Mouse (Mus musculus) thymus, adult 2 months (tissue): Measurements from ENCODE around the gene Lyrm1. TPM values are rescaled to one million over a fixed set of nuclear protein-coding genes. Genes with fewer than 3 reads are reported as not detected.

Experiments used
- DNase-seq: peaks from one replicate; pipeline ENCODE4 v3.0.0; 2021
- H3K27ac ChIP-seq: fragments of 200-500 bp; 2 replicates; pipeline ENCODE4 v1.5.1; 2012; ENCODE audit warnings: low read length, control low read depth; ENCODE audit not compliant: control insufficient read depth, insufficient read depth
- H3K27me3 ChIP-seq: fragments of 200-500 bp; 2 replicates; pipeline ENCODE4 v1.6.1; 2012; ENCODE audit warnings: mild to moderate bottlenecking, low read length, moderate library complexity, mixed read lengths; ENCODE audit not compliant: control insufficient read depth, insufficient read depth
- H3K36me3 ChIP-seq: fragments of 200-500 bp; 2 replicates; pipeline ENCODE4 v1.6.1; 2012; ENCODE audit warnings: mild to moderate bottlenecking, low read length, moderate library complexity; ENCODE audit not compliant: control insufficient read depth, insufficient read depth
- H3K4me1 ChIP-seq: fragments of 200-500 bp; replicated peaks from 2 replicates; pipeline ENCODE4 v1.6.1; 2012; ENCODE audit warnings: low read length; ENCODE audit not compliant: control insufficient read depth, insufficient read depth
- H3K4me3 ChIP-seq: fragments of 200-500 bp; 2 replicates; pipeline ENCODE4 v1.5.1; 2012; ENCODE audit warnings: mild to moderate bottlenecking, low read length, control low read depth, moderate library complexity; ENCODE audit not compliant: control insufficient read depth, insufficient read depth
- CTCF ChIP-seq: fragments of 200-500 bp; IDR thresholded peaks from 2 replicates; pipeline ENCODE4 v1.5.1; 2012; ENCODE audit warnings: mild to moderate bottlenecking, control low read depth, low read length, moderate library complexity, borderline replicate concordance; ENCODE audit not compliant: control insufficient read depth, poor library complexity, insufficient read depth; ENCODE audit errors: extremely low read depth
- POLR2A ChIP-seq: fragments of 200-500 bp; IDR thresholded peaks from 2 replicates; pipeline ENCODE4 v1.6.1; 2012; ENCODE audit warnings: mild to moderate bottlenecking, low read length, control low read depth, moderate library complexity; ENCODE audit not compliant: control insufficient read depth, poor library complexity, insufficient read depth; ENCODE audit errors: extremely low read depth
- WGBS: fragments of 180-500 bp; shearing (Covaris S2); methylation state at CpG from one replicate; pipeline ENCODE4 v1.1.7; 2018; 5-methylcytosine and 5-hydroxymethylcytosine counted together
- polyA plus RNA-seq: library from polyadenylated mRNA; depleted of rRNA; stranded (reverse); fragments of >200 nt; gene quantifications from 2 replicates; pipeline ENCODE4 v1.2.3, GENCODE M21; 2012

Gene Lyrm1
- polyA plus RNA-seq, 1 experiment: 1.9 TPM

- Histone ChIP-seq H3K4me3 (no peak overlapping the region), H3K27me3 (no peaks in the 10 kb centered on the region), H3K4me1 (peaks cover 7% of the 10 kb centered on the region), H3K36me3 (no peaks in the 10 kb centered on the region), H3K27ac (no peak overlapping the region)
- no peak for DNase-seq
- TF ChIP-seq POLR2A (no peak), CTCF (no peak)
- WGBS: 91% methylated on average over 1 of the region's 1 CpGs
Measured at GRCm38 (mm10) chr7:119898247-119898856, 2.7 kb downstream of the Lyrm1 start.

GRCm38 (mm10) chr7:119899386-119900057, 3.9 kb downstream of the Lyrm1 start:
- DNase-seq: no peak
- 50% methylated on average over 3 of the region's 3 CpGs for WGBS
- Histone ChIP-seq H3K27me3 (no peaks in the 10 kb centered on the region), H3K4me1 (peaks cover 7% of the 10 kb centered on the region), H3K27ac (no peak overlapping the region), H3K36me3 (no peaks in the 10 kb centered on the region), H3K4me3 (no peak overlapping the region)
- TF ChIP-seq CTCF: no peak
- TF ChIP-seq POLR2A: no peak

GRCm38 (mm10) chr7:119906523-119907215, 11.0 kb downstream of the Lyrm1 start:
- H3K27me3 ChIP-seq: no peaks in the 10 kb centered on the region
- H3K4me3 ChIP-seq: no peak overlapping the region
- no peaks in the 10 kb centered on the region for H3K36me3 ChIP-seq
- DNase-seq: no peak
- TF ChIP-seq POLR2A (no peak), CTCF (no peak)
- H3K27ac ChIP-seq: no peak overlapping the region
- H3K4me1 ChIP-seq: no peaks in the 10 kb centered on the region
- WGBS: 94% methylated on average over 3 of the region's 3 CpGs

DNA sequence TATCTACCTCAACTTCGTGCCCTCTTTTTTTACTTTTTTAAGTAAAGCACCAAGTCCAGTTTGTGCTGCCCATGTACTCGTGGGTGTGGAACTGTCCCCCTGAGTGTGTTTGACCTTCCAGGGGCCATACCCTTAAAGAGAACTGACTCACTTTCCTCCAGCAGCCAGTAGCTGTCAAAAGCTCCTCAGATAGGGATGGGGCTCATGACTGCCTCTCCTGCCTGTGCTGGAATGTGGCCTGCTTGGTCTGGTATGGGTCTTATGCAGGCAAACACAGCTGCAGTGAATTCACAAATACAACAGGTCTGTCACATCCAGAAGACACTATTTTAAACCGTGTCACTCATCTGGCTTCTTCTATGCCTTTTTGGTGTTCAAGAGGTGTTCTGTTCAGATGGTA, 16.1 kb downstream of the Lyrm1 start:
- no peak overlapping the region for H3K4me3 ChIP-seq
- no peaks in the 10 kb centered on the region for H3K36me3 ChIP-seq
- 83% methylated on average over 3 of the region's 3 CpGs for WGBS
- no peaks in the 10 kb centered on the region for H3K4me1 ChIP-seq
- no peak overlapping the region for H3K27ac ChIP-seq
- no peaks in the 10 kb centered on the region for H3K27me3 ChIP-seq
- DNase-seq: no peak
- TF ChIP-seq POLR2A: no peak
- no peak for TF ChIP-seq CTCF

GRCm38 (mm10) chr7:119920457-119920856, 24.8 kb downstream of the Lyrm1 start:
- Histone ChIP-seq H3K27ac (no peak overlapping the region), H3K27me3 (no peaks in the 10 kb centered on the region), H3K36me3 (no peaks in the 10 kb centered on the region), H3K4me3 (no peak overlapping the region), H3K4me1 (no peaks in the 10 kb centered on the region)
- 43% methylated on average over 2 of the region's 2 CpGs for WGBS
- no peak for DNase-seq
- TF ChIP-seq POLR2A: no peak
- no peak for TF ChIP-seq CTCF

DNA sequence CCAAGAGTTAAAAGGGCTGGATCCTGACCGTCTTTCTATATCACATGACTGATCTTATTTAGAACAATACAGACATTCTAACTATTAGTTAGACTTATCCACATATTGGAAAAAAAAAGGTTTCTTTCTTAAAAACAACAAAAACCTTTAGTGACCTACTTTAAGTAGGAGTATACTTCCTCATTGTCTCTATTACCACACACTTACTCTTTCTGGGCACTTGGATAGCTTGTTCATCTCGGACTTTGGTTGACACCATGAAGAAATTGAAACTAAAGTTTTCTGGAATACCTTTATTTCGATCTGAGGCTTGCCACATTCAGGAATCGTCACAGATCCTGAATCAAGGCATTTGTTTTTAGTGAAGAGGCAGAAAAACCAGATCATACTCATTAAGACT, 25.4 kb downstream of the Lyrm1 start:
- Histone ChIP-seq H3K4me1 (no peaks in the 10 kb centered on the region), H3K27me3 (no peaks in the 10 kb centered on the region), H3K4me3 (no peak overlapping the region), H3K36me3 (no peaks in the 10 kb centered on the region), H3K27ac (no peak overlapping the region)
- 84% methylated on average over 4 of the region's 4 CpGs for WGBS
- TF ChIP-seq CTCF: no peak
- no peak for TF ChIP-seq POLR2A
- no peak for DNase-seq
